Mouse (Mus musculus): ENCODE data around the gene Nt5dc3. TPM values are rescaled to one million over a fixed set of nuclear protein-coding genes. Genes with fewer than 3 reads are reported as not detected.

Gene Nt5dc3
- total and polyA plus RNA-seq, 2 experiments, result 5.3 to 10.3 TPM

DNA sequence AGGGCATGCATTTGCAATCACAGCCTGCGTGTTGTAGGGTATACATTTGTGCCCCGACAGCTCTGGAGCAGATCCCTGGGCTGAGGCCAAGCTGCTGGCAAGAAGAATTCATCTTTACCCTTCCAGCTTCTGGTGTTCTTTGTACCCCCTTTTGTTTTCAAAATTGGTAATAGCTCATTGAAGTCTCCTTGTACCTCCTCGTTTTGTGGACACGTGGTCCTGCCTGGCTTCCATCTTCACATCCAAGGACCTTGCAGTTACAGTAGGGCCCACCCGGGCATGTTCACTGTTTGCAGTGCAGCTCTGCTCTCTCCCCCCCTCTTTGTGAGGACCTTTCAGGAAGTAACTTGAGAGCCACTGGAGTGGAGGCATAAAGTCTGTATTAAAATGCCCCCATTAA is 9.4 kb downstream of the Nt5dc3 start:
- H3K4me1 ChIP-seq (ENCODE audit: control insufficient read depth, insufficient read depth, low read length), result peaks cover 11% of the 10 kb centered on the region; the same call in 1 of the 2 replicates
- 48% methylated on average over 5 of the region's 5 CpGs for WGBS
- no peak for TF ChIP-seq POLR2A (IDR thresholded peaks at IDR 0.05; ENCODE audit: extremely low read depth, insufficient read depth, low read length)
- no peak for TF ChIP-seq CTCF (IDR thresholded peaks at IDR 0.05; ENCODE audit: low read depth, low read length)
- H3K9ac ChIP-seq (ENCODE audit: low read depth, low read length), result no peak overlapping the region
- H3K79me2 ChIP-seq (ENCODE audit: control insufficient read depth, insufficient read depth, low read length), result peaks cover 51% of the 10 kb centered on the region
- no peak overlapping the region for H3K4me3 ChIP-seq (ENCODE audit: insufficient read depth, low read depth, low read length)
- no peak overlapping the region for H3K27ac ChIP-seq (replicated peaks; ENCODE audit: insufficient read depth, low read depth, low read length)
- H3K27me3 ChIP-seq (ENCODE audit: control insufficient read depth, insufficient read depth, low read length), result no peaks in the 10 kb centered on the region
- no peak for DNase-seq (ENCODE audit: extremely low read depth, low read depth, low spot score)
- no peaks in the 10 kb centered on the region for H3K36me3 ChIP-seq (ENCODE audit: control insufficient read depth, insufficient read depth, low read length)

DNA sequence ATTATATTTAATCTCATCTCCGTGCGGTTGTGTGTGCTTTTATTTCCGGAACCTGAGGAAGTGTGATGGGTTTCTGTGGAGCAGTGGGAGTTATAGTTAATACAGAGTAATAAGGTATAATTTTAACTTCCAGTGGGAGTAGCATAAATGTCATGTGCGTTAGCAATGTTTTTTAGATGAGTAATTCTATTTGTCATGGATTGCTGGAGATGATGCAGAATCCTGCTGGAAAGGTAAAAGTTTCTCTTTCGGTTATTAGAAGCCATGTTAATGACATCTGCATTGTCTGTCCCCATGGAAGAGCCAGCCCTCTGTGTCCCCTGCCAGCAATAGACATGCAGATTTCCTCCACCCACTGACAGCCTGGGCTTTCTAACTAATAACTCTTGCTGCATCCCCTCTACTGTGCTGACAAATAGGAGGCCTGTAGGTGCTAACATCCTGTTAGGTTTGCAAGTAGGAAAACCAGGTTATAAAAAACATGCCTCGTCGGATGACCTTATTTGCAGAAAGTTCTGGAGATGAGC is 10.4 kb downstream of the Nt5dc3 start:
- no peaks in the 10 kb centered on the region for H3K36me3 ChIP-seq (ENCODE audit: control insufficient read depth, insufficient read depth, low read length)
- H3K9ac ChIP-seq (ENCODE audit: low read depth, low read length), result no peak overlapping the region
- H3K27ac ChIP-seq (replicated peaks; ENCODE audit: insufficient read depth, low read depth, low read length), result no peak overlapping the region
- H3K4me3 ChIP-seq (ENCODE audit: insufficient read depth, low read depth, low read length), result no peak overlapping the region
- DNase-seq (ENCODE audit: extremely low read depth, low read depth, low spot score), result no peak
- TF ChIP-seq CTCF (IDR thresholded peaks at IDR 0.05; ENCODE audit: low read depth, low read length) (no peak), POLR2A (IDR thresholded peaks at IDR 0.05; ENCODE audit: extremely low read depth, insufficient read depth, low read length) (no peak)
- H3K4me1 ChIP-seq (ENCODE audit: control insufficient read depth, insufficient read depth, low read length), result peaks cover 9% of the 10 kb centered on the region; the same call in 1 of the 2 replicates
- 91% methylated on average over 7 of the region's 7 CpGs for WGBS
- H3K27me3 ChIP-seq (ENCODE audit: control insufficient read depth, insufficient read depth, low read length), result no peaks in the 10 kb centered on the region
- peaks cover 58% of the 10 kb centered on the region for H3K79me2 ChIP-seq (ENCODE audit: control insufficient read depth, insufficient read depth, low read length)

DNA sequence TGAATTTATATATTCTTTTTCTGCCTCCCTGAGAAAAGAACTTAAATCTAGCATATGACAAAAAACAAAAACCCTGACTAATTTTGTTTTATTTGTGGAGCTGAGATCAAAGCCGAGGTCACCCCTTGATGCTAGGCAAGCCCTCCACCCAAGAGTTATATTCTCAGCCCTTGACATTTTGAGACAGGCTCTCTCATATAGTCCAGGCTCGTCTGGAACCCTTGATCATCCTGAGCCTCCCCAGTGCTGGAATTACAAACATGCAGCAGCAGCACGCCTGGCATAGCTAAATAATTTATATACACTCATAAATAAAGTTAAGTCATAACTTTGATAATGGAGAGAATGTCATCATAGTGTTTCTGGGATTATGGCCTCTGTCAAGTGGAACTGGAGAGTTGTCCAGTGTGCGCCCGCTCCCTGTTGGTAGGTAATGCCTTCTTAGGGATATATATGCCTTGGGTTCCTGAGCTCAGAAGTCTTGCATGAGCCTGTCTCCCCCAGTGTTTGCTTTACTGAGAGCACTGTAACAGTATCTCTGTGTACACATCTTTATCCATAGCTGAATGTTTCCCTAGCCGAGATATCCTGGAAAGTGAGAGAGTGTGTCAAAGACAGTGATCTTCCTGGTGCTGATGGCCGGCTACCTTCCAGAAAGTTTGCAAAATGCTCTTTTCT is 12.8 kb downstream of the Nt5dc3 start:
- Histone ChIP-seq H3K9ac (ENCODE audit: low read depth, low read length) (no peak overlapping the region), H3K4me3 (ENCODE audit: insufficient read depth, low read depth, low read length) (no peak overlapping the region), H3K27ac (replicated peaks; ENCODE audit: insufficient read depth, low read depth, low read length) (no peak overlapping the region), H3K79me2 (ENCODE audit: control insufficient read depth, insufficient read depth, low read length) (peaks cover 52% of the 10 kb centered on the region), H3K36me3 (ENCODE audit: control insufficient read depth, insufficient read depth, low read length) (no peaks in the 10 kb centered on the region), H3K27me3 (ENCODE audit: control insufficient read depth, insufficient read depth, low read length) (no peaks in the 10 kb centered on the region), H3K4me1 (ENCODE audit: control insufficient read depth, insufficient read depth, low read length) (peaks cover 2% of the 10 kb centered on the region; the same call in 1 of the 2 replicates)
- WGBS, result 80% methylated on average over 7 of the region's 7 CpGs
- TF ChIP-seq POLR2A (IDR thresholded peaks at IDR 0.05; ENCODE audit: extremely low read depth, insufficient read depth, low read length), result no peak
- TF ChIP-seq CTCF (IDR thresholded peaks at IDR 0.05; ENCODE audit: low read depth, low read length), result no peak
- no peak for DNase-seq (ENCODE audit: extremely low read depth, low read depth, low spot score)

DNA sequence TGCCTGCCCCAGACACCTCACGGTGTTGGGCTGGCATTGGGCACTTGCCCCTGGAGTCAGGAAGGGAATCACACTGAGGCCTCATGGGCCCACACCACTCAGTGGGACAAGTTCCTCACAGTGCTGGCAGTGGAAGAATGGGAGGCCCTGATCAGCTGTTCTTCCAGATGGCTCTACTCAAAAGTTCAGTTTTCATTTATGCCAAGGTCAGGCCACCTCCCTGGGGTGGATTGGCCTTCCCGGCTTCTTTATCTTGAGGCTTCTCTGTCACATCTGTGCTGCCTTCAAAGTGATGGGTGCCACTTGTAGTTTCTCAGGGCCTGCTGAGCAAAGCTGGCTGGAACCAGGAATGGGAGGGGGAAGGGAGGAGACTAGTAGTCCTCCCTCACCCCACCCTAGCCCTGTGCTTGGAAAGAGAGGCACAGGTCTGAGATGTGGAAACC is 14.7 kb downstream of the Nt5dc3 start:
- no peak overlapping the region for H3K27ac ChIP-seq (replicated peaks; ENCODE audit: insufficient read depth, low read depth, low read length)
- no peaks in the 10 kb centered on the region for H3K27me3 ChIP-seq (ENCODE audit: control insufficient read depth, insufficient read depth, low read length)
- H3K36me3 ChIP-seq (ENCODE audit: control insufficient read depth, insufficient read depth, low read length), result no peaks in the 10 kb centered on the region
- H3K4me1 ChIP-seq (ENCODE audit: control insufficient read depth, insufficient read depth, low read length), result no peaks in the 10 kb centered on the region
- H3K4me3 ChIP-seq (ENCODE audit: insufficient read depth, low read depth, low read length), result no peak overlapping the region
- no peak for DNase-seq (ENCODE audit: extremely low read depth, low read depth, low spot score)
- no peak overlapping the region for H3K9ac ChIP-seq (ENCODE audit: low read depth, low read length)
- WGBS, result 83% methylated on average over 2 of the region's 2 CpGs
- H3K79me2 ChIP-seq (ENCODE audit: control insufficient read depth, insufficient read depth, low read length), result peaks cover 42% of the 10 kb centered on the region
- TF ChIP-seq CTCF (IDR thresholded peaks at IDR 0.05; ENCODE audit: low read depth, low read length), result no peak
- no peak for TF ChIP-seq POLR2A (IDR thresholded peaks at IDR 0.05; ENCODE audit: extremely low read depth, insufficient read depth, low read length)

DNA sequence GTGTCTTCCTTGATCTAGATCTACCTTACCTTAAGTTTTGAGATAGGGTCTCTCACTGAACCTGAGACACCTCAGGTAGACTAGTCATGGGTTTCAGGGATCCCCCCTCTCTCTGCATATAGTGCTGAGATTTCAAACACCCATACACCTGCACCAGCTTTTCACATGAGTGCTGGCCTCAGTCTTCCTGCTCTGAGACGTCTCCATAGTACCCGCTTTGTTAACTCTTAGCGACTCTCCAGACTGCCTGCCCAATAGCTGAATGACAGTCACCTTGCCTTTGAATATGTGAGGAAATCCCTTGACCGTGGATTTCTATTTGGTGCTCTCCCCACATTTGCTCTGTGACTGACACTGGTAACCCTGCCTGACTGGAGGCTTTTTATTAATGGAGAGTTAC is 15.4 kb downstream of the Nt5dc3 start:
- TF ChIP-seq CTCF (IDR thresholded peaks at IDR 0.05; ENCODE audit: low read depth, low read length) (no peak), POLR2A (IDR thresholded peaks at IDR 0.05; ENCODE audit: extremely low read depth, insufficient read depth, low read length) (no peak)
- no peak overlapping the region for H3K9ac ChIP-seq (ENCODE audit: low read depth, low read length)
- no peak for DNase-seq (ENCODE audit: extremely low read depth, low read depth, low spot score)
- whole genome bisulfite sequencing, result 85% methylated on average over 4 of the region's 4 CpGs
- H3K27ac ChIP-seq (replicated peaks; ENCODE audit: insufficient read depth, low read depth, low read length), result no peak overlapping the region
- H3K4me1 ChIP-seq (ENCODE audit: control insufficient read depth, insufficient read depth, low read length), result no peaks in the 10 kb centered on the region
- H3K4me3 ChIP-seq (ENCODE audit: insufficient read depth, low read depth, low read length), result no peak overlapping the region
- no peaks in the 10 kb centered on the region for H3K36me3 ChIP-seq (ENCODE audit: control insufficient read depth, insufficient read depth, low read length)
- peaks cover 42% of the 10 kb centered on the region for H3K79me2 ChIP-seq (ENCODE audit: control insufficient read depth, insufficient read depth, low read length)
- H3K27me3 ChIP-seq (ENCODE audit: control insufficient read depth, insufficient read depth, low read length), result no peaks in the 10 kb centered on the region

Data from liver, adult 2 months (tissue).